Comparison of ENCODE assay signal across 18 mouse cellular contexts in genomic region chr13:95965596-95965995, GRCm38 (mm10).
DNase-seq lines count a peak whose midpoint lies in the region; ATAC-seq and TF ChIP-seq lines count a peak whose summit lies in the region.
"Had no signal": no experiment of that assay in that cellular context is flagged by ENCODE, and none has a peak within 500 bp of the region (broad histone marks: within the 10 kb centered on the region; RNA-seq: fewer than 3 reads in every experiment).

No protein-coding gene starts in this region.

- TF ChIP-seq CTCF in forebrain, postnatal 0 days (IDR thresholded peaks at IDR 0.05; ENCODE audit: low read depth) = no peak
- TF ChIP-seq CTCF in thymus, adult 2 months (IDR thresholded peaks at IDR 0.05; ENCODE audit: borderline replicate concordance, control insufficient read depth, extremely low read depth, insufficient read depth, low read length, poor library complexity) = no peak

- ATAC-seq in forebrain, postnatal 0 days = 0 out of 2 replicates have a peak, but pooled peaks have one; percentile 14
- no peak for ATAC-seq in forebrain, embryonic 12.5 days (ENCODE audit: low FRiP score)
- no peak for ATAC-seq in midbrain, embryonic 14.5 days (ENCODE audit: low FRiP score, low TSS enrichment)
- ATAC-seq in midbrain, embryonic 13.5 days = no peak
- ATAC-seq in erythroblast, adult 5-6 weeks (replicated peaks; ENCODE audit: low FRiP score, poor library complexity, severe bottlenecking) = peak; percentile 4; the same call in 1 of the 2 replicates
- ATAC-seq in liver, embryonic 16.5 days (ENCODE audit: low read depth) = no peak
- ATAC-seq: forebrain, embryonic 13.5 days; hindbrain, postnatal 0 days had no signal

- DNase-seq in forebrain, postnatal 0 days = peak; percentile 8
- peak; percentile 63 for DNase-seq in midbrain, embryonic 14.5 days
- DNase-seq in kidney, postnatal 36 days = no peak
- DNase-seq in thymus, adult 2 months = no peak
- DNase-seq: adrenal gland, adult 8-10 months; B cell, adult 2 months; cerebellum, postnatal 25 days; gastrocnemius, adult 2 months; heart, adult 2 months; kidney, adult 8-10 months had no signal

- H3K9ac ChIP-seq in forebrain, postnatal 0 days = no peak overlapping the region
- H3K9ac ChIP-seq in forebrain, embryonic 12.5 days = no peak overlapping the region
- H3K9ac ChIP-seq in midbrain, embryonic 14.5 days (replicated peaks; ENCODE audit: low read length) = no peak overlapping the region
- no peak overlapping the region for H3K9ac ChIP-seq in midbrain, embryonic 13.5 days (replicated peaks)
- peak overlapping the region; percentile 22 for H3K9ac ChIP-seq in liver, embryonic 16.5 days (ENCODE audit: low read depth, low read length)
- H3K9ac ChIP-seq: forebrain, embryonic 13.5 days; limb, embryonic 15.5 days had no signal

- H3K27ac ChIP-seq in forebrain, postnatal 0 days (ENCODE audit: low read depth, low read length) = no peak overlapping the region
- no peak overlapping the region for H3K27ac ChIP-seq in forebrain, embryonic 12.5 days
- no peak overlapping the region for H3K27ac ChIP-seq in midbrain, embryonic 14.5 days (replicated peaks; ENCODE audit: low read depth, low read length)
- no peak overlapping the region for H3K27ac ChIP-seq in midbrain, embryonic 13.5 days
- peak overlapping the region; percentile 88 for H3K27ac ChIP-seq in liver, embryonic 16.5 days (ENCODE audit: low read length)
- H3K27ac ChIP-seq in thymus, adult 2 months (ENCODE audit: control insufficient read depth, insufficient read depth, low read length) = no peak overlapping the region
- H3K27ac ChIP-seq: forebrain, embryonic 13.5 days; gastrocnemius, adult 2 months; heart, adult 2 months; hindbrain, postnatal 0 days; limb, embryonic 15.5 days; macrophage had no signal

- H3K4me2 ChIP-seq in forebrain, postnatal 0 days (ENCODE audit: low read depth) = no peak overlapping the region
- H3K4me2 ChIP-seq in forebrain, embryonic 12.5 days = no peak overlapping the region
- H3K4me2 ChIP-seq in midbrain, embryonic 14.5 days (ENCODE audit: low read length) = no peak overlapping the region
- no peak overlapping the region for H3K4me2 ChIP-seq in midbrain, embryonic 13.5 days (replicated peaks)
- H3K4me2 ChIP-seq in liver, embryonic 16.5 days (ENCODE audit: low read depth, low read length) = peak overlapping the region; percentile 51
- H3K4me2 ChIP-seq: forebrain, embryonic 13.5 days; limb, embryonic 15.5 days had no signal

- no peaks in the 10 kb centered on the region for H3K36me3 ChIP-seq in forebrain, postnatal 0 days (ENCODE audit: insufficient read depth)
- no peaks in the 10 kb centered on the region for H3K36me3 ChIP-seq in forebrain, embryonic 12.5 days (replicated peaks)
- no peaks in the 10 kb centered on the region for H3K36me3 ChIP-seq in midbrain, embryonic 14.5 days (ENCODE audit: control insufficient read depth, insufficient read depth, low read length)
- H3K36me3 ChIP-seq in midbrain, embryonic 13.5 days = no peaks in the 10 kb centered on the region
- no peaks in the 10 kb centered on the region for H3K36me3 ChIP-seq in liver, embryonic 16.5 days (ENCODE audit: control insufficient read depth, insufficient read depth)
- H3K36me3 ChIP-seq in thymus, adult 2 months (ENCODE audit: control insufficient read depth, insufficient read depth, low read length) = no peaks in the 10 kb centered on the region
- H3K36me3 ChIP-seq: limb, embryonic 15.5 days had no signal

- 82% methylated on average over 6 of the region's 6 CpGs for WGBS in forebrain, postnatal 0 days
- 81% methylated on average over 6 of the region's 6 CpGs for WGBS in forebrain, embryonic 12.5 days
- WGBS in midbrain, embryonic 14.5 days = 66% methylated on average over 6 of the region's 6 CpGs
- WGBS in midbrain, embryonic 13.5 days = 67% methylated on average over 6 of the region's 6 CpGs
- 46% methylated on average over 6 of the region's 6 CpGs for WGBS in liver, embryonic 16.5 days (ENCODE audit: insufficient replicate concordance)
- WGBS in thymus, adult 2 months = 97% methylated on average over 6 of the region's 6 CpGs

- no peaks in the 10 kb centered on the region for H3K9me3 ChIP-seq in forebrain, postnatal 0 days (ENCODE audit: low read length)
- no peaks in the 10 kb centered on the region for H3K9me3 ChIP-seq in forebrain, embryonic 12.5 days
- no peaks in the 10 kb centered on the region for H3K9me3 ChIP-seq in midbrain, embryonic 14.5 days (ENCODE audit: control insufficient read depth, low read length)
- no peaks in the 10 kb centered on the region for H3K9me3 ChIP-seq in midbrain, embryonic 13.5 days
- H3K9me3 ChIP-seq in liver, embryonic 16.5 days (replicated peaks; ENCODE audit: control insufficient read depth, low read length) = no peaks in the 10 kb centered on the region
- H3K9me3 ChIP-seq: forebrain, embryonic 13.5 days; limb, embryonic 15.5 days had no signal

- H3K4me1 ChIP-seq in forebrain, postnatal 0 days (ENCODE audit: insufficient read depth) = 0 out of 2 replicates have a peak, but pooled peaks cover 2% of the 10 kb centered on the region
- H3K4me1 ChIP-seq in forebrain, embryonic 12.5 days = peaks cover 15% of the 10 kb centered on the region
- H3K4me1 ChIP-seq in midbrain, embryonic 14.5 days (ENCODE audit: control insufficient read depth, insufficient read depth, low read length) = peaks cover 14% of the 10 kb centered on the region
- H3K4me1 ChIP-seq in midbrain, embryonic 13.5 days (replicated peaks) = peaks cover 42% of the 10 kb centered on the region
- H3K4me1 ChIP-seq in liver, embryonic 16.5 days (ENCODE audit: control insufficient read depth, low read depth, low read length) = peaks cover 61% of the 10 kb centered on the region
- H3K4me1 ChIP-seq in thymus, adult 2 months (replicated peaks; ENCODE audit: control insufficient read depth, insufficient read depth, low read length) = peaks cover 31% of the 10 kb centered on the region
- H3K4me1 ChIP-seq: limb, embryonic 15.5 days had no signal

- TF ChIP-seq POLR2A in thymus, adult 2 months (IDR thresholded peaks at IDR 0.05; ENCODE audit: control insufficient read depth, extremely low read depth, insufficient read depth, low read length, poor library complexity) = no peak

- no peaks in the 10 kb centered on the region; the same call in 1 of the 2 replicates for H3K27me3 ChIP-seq in forebrain, postnatal 0 days (ENCODE audit: insufficient read depth, low read length)
- H3K27me3 ChIP-seq in forebrain, embryonic 12.5 days = no peaks in the 10 kb centered on the region
- H3K27me3 ChIP-seq in midbrain, embryonic 14.5 days (ENCODE audit: control insufficient read depth, insufficient read depth, low read length) = no peaks in the 10 kb centered on the region
- 0 out of 2 replicates have a peak, but pooled peaks cover 2% of the 10 kb centered on the region for H3K27me3 ChIP-seq in midbrain, embryonic 13.5 days
- no peaks in the 10 kb centered on the region for H3K27me3 ChIP-seq in liver, embryonic 16.5 days (ENCODE audit: control insufficient read depth, insufficient read depth, low read depth, low read length)
- H3K27me3 ChIP-seq in thymus, adult 2 months (ENCODE audit: control insufficient read depth, insufficient read depth, low read length) = no peaks in the 10 kb centered on the region
- H3K27me3 ChIP-seq: forebrain, embryonic 13.5 days; limb, embryonic 15.5 days had no signal

- no peak overlapping the region for H3K4me3 ChIP-seq in forebrain, postnatal 0 days (ENCODE audit: low read depth, low read length)
- H3K4me3 ChIP-seq in forebrain, embryonic 12.5 days (replicated peaks) = no peak overlapping the region
- H3K4me3 ChIP-seq in midbrain, embryonic 14.5 days (replicated peaks; ENCODE audit: low read depth, low read length) = no peak overlapping the region
- no peak overlapping the region for H3K4me3 ChIP-seq in midbrain, embryonic 13.5 days (replicated peaks)
- H3K4me3 ChIP-seq in liver, embryonic 16.5 days (ENCODE audit: low read depth, low read length) = peak overlapping the region; percentile 13; the same call in 1 of the 2 replicates
- H3K4me3 ChIP-seq in thymus, adult 2 months (ENCODE audit: control insufficient read depth, insufficient read depth, low read length) = no peak overlapping the region
- H3K4me3 ChIP-seq: forebrain, embryonic 13.5 days; gastrocnemius, adult 2 months; heart, adult 2 months; limb, embryonic 15.5 days had no signal

Comparison
In these comparisons a context has a peak if more than half of its experiments do, and no peak if none do; other contexts are left out.
1. ATAC-seq: peak in forebrain, postnatal 0 days (single experiment) and erythroblast, adult 5-6 weeks (single experiment); none in forebrain, embryonic 12.5 days (single experiment), midbrain, embryonic 14.5 days (single experiment), midbrain, embryonic 13.5 days (single experiment) and liver, embryonic 16.5 days (single experiment).
2. DNase-seq: peak in forebrain, postnatal 0 days (single experiment) and midbrain, embryonic 14.5 days (single experiment); none in kidney, postnatal 36 days (0 of 2) and thymus, adult 2 months (single experiment).